ENCODE assay signal across 10 mouse cellular contexts in the genomic region with DNA sequence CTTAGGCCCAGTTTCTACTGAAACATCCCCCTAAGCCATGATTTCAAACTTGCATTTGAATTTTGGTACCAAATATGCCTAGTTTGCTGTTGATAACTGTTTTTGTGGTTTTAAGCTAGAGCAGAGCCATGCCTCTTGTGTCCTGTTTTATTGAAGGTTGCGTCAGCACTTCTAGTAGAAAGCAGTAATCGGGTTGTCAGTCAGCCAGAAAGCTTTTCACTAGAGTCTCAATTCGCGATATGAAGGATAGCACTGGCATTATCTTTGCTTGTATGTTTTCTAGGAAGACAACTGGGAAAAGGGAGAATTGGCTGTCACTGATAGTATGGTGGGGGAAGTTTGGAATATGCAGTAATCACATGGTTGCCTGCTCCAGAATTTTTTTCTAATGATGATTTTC. TPM values are rescaled to one million over a fixed set of nuclear protein-coding genes. Genes with fewer than 3 reads are reported as not detected.
DNase-seq lines count a peak whose midpoint lies in the region; ATAC-seq lines count a peak whose summit lies in the region.
"Had no signal": no experiment of that assay in that cellular context is flagged by ENCODE, and none has a peak within 500 bp of the region (broad histone marks: within the 10 kb centered on the region; RNA-seq: fewer than 3 reads in every experiment).

No protein-coding gene starts in this region.

- no peak for ATAC-seq in kidney, embryonic 15.5 days (replicated peaks; ENCODE audit: low FRiP score)
- ATAC-seq in embryonic facial prominence, embryonic 12.5 days (ENCODE audit: insufficient number of reproducible peaks, insufficient read depth, low FRiP score, low TSS enrichment), result no peak
- no peak for ATAC-seq in heart, embryonic 15.5 days (replicated peaks; ENCODE audit: insufficient number of reproducible peaks, insufficient read depth, low FRiP score, low read depth)
- ATAC-seq in midbrain, embryonic 13.5 days, result no peak
- ATAC-seq in erythroid progenitor cell, adult 5-6 weeks (replicated peaks; ENCODE audit: low FRiP score, poor library complexity, severe bottlenecking), result no peak

- no peaks in the 10 kb centered on the region for H3K27me3 ChIP-seq in kidney, embryonic 15.5 days
- no peaks in the 10 kb centered on the region for H3K27me3 ChIP-seq in embryonic facial prominence, embryonic 12.5 days
- no peaks in the 10 kb centered on the region for H3K27me3 ChIP-seq in heart, embryonic 15.5 days
- H3K27me3 ChIP-seq in midbrain, embryonic 13.5 days, result no peaks in the 10 kb centered on the region

- H3K9me3 ChIP-seq in kidney, embryonic 15.5 days (replicated peaks), result no peaks in the 10 kb centered on the region
- no peaks in the 10 kb centered on the region for H3K9me3 ChIP-seq in embryonic facial prominence, embryonic 12.5 days
- no peaks in the 10 kb centered on the region for H3K9me3 ChIP-seq in heart, embryonic 15.5 days (replicated peaks)
- no peaks in the 10 kb centered on the region for H3K9me3 ChIP-seq in midbrain, embryonic 13.5 days
- H3K9me3 ChIP-seq: liver, embryonic 13.5 days had no signal

- 61% methylated on average over 4 of the region's 4 CpGs for WGBS in kidney, embryonic 15.5 days
- 42% methylated on average over 4 of the region's 4 CpGs for WGBS in embryonic facial prominence, embryonic 12.5 days
- WGBS in heart, embryonic 15.5 days, result 33% methylated on average over 4 of the region's 4 CpGs
- WGBS in midbrain, embryonic 13.5 days, result 52% methylated on average over 4 of the region's 4 CpGs

- H3K4me2 ChIP-seq in kidney, embryonic 15.5 days, result 0 out of 2 replicates have a peak overlapping the region, but pooled peaks have one; percentile 62
- H3K4me2 ChIP-seq in embryonic facial prominence, embryonic 12.5 days (replicated peaks), result peak overlapping the region; percentile 43
- peak overlapping the region; percentile 65 for H3K4me2 ChIP-seq in heart, embryonic 15.5 days
- peak overlapping the region; percentile 57 for H3K4me2 ChIP-seq in midbrain, embryonic 13.5 days (replicated peaks)
- H3K4me2 ChIP-seq: liver, embryonic 13.5 days had no signal

- no peaks in the 10 kb centered on the region for H3K4me1 ChIP-seq in kidney, embryonic 15.5 days
- no peaks in the 10 kb centered on the region for H3K4me1 ChIP-seq in embryonic facial prominence, embryonic 12.5 days
- 0 out of 2 replicates have a peak, but pooled peaks cover 3% of the 10 kb centered on the region for H3K4me1 ChIP-seq in heart, embryonic 15.5 days (replicated peaks)
- 0 out of 2 replicates have a peak, but pooled peaks cover 2% of the 10 kb centered on the region for H3K4me1 ChIP-seq in midbrain, embryonic 13.5 days (replicated peaks)
- H3K4me1 ChIP-seq: liver, embryonic 13.5 days had no signal

- H3K27ac ChIP-seq in kidney, embryonic 15.5 days, result no peak overlapping the region
- no peak overlapping the region for H3K27ac ChIP-seq in embryonic facial prominence, embryonic 12.5 days
- H3K27ac ChIP-seq in heart, embryonic 15.5 days, result no peak overlapping the region
- H3K27ac ChIP-seq in midbrain, embryonic 13.5 days, result no peak overlapping the region
- H3K27ac ChIP-seq: liver, embryonic 13.5 days had no signal

- no peak overlapping the region for H3K9ac ChIP-seq in kidney, embryonic 15.5 days
- H3K9ac ChIP-seq in embryonic facial prominence, embryonic 12.5 days, result no peak overlapping the region
- H3K9ac ChIP-seq in heart, embryonic 15.5 days, result no peak overlapping the region
- H3K9ac ChIP-seq in midbrain, embryonic 13.5 days (replicated peaks), result no peak overlapping the region
- H3K9ac ChIP-seq: liver, embryonic 13.5 days had no signal

- no peak overlapping the region for H3K4me3 ChIP-seq in kidney, embryonic 15.5 days (replicated peaks)
- H3K4me3 ChIP-seq in embryonic facial prominence, embryonic 12.5 days, result no peak overlapping the region
- peak overlapping the region; percentile 66; the same call in 1 of the 2 replicates for H3K4me3 ChIP-seq in heart, embryonic 15.5 days
- peak overlapping the region; percentile 64 for H3K4me3 ChIP-seq in midbrain, embryonic 13.5 days (replicated peaks)
- H3K4me3 ChIP-seq: liver, embryonic 13.5 days had no signal

- no peaks in the 10 kb centered on the region for H3K36me3 ChIP-seq in kidney, embryonic 15.5 days
- H3K36me3 ChIP-seq in embryonic facial prominence, embryonic 12.5 days, result no peaks in the 10 kb centered on the region
- H3K36me3 ChIP-seq in heart, embryonic 15.5 days, result no peaks in the 10 kb centered on the region
- no peaks in the 10 kb centered on the region for H3K36me3 ChIP-seq in midbrain, embryonic 13.5 days
- H3K36me3 ChIP-seq: liver, embryonic 13.5 days had no signal

- no peak for DNase-seq in kidney, postnatal 10 days
- DNase-seq in layer of hippocampus, adult 9-11 months, result no peak
- DNase-seq in urinary bladder, postnatal 36 days (ENCODE audit: low spot score in 2 of 2), result no peak
- DNase-seq: liver, embryonic 13.5 days; thymus, adult 2 months had no signal

RNA-seq across cellular contexts. Expression of a gene that starts 3.3 kb away (rescaled TPM):
- polyA plus RNA-seq in kidney, embryonic 15.5 days (2015; fragmentation: Nextera tagmentation; extraction: Ambion mirVana), result 19.2 and 19.3 TPM in 2 replicates
- polyA plus RNA-seq in embryonic facial prominence, embryonic 12.5 days (2016; fragmentation: Nextera tagmentation; extraction: Ambion mirVana), result 16.9 and 18.6 TPM in 2 replicates
- polyA plus RNA-seq in heart, embryonic 15.5 days (2015; fragmentation: Nextera tagmentation; extraction: Ambion mirVana), result 19.4 and 20.9 TPM in 2 replicates
- 21.4 and 21.6 TPM in 2 replicates for polyA plus RNA-seq in midbrain, embryonic 13.5 days (2015; fragmentation: Nextera tagmentation; extraction: Ambion mirVana)
- total RNA-seq in erythroid progenitor cell, adult 5-6 weeks (2015; ENCODE audit: low replicate concordance), result not detected in 2 replicates
- not detected in 2 replicates for total RNA-seq in erythroid progenitor cell, adult 5-6 weeks (2017; ENCODE audit: low replicate concordance)

Comparison
In these comparisons a context has a peak if more than half of its experiments do, and no peak if none do; other contexts are left out.
1. H3K4me3 ChIP-seq: peak in heart, embryonic 15.5 days (single experiment) and midbrain, embryonic 13.5 days (single experiment); none in kidney, embryonic 15.5 days (single experiment) and embryonic facial prominence, embryonic 12.5 days (single experiment).
2. Peak in every context shown above with its lines, with median percentiles within 50 percentile points of each other: H3K4me2 ChIP-seq.